Mouse (Mus musculus) ovary, adult 18-20 months (tissue): Measurements from ENCODE around the gene Tomm34.

Experiments
- DNase-seq: peaks from one replicate; pipeline ENCODE4 v3.0.0; 2022; ENCODE audit warnings: low spot score, mixed read lengths

Gene Tomm34

DNA sequence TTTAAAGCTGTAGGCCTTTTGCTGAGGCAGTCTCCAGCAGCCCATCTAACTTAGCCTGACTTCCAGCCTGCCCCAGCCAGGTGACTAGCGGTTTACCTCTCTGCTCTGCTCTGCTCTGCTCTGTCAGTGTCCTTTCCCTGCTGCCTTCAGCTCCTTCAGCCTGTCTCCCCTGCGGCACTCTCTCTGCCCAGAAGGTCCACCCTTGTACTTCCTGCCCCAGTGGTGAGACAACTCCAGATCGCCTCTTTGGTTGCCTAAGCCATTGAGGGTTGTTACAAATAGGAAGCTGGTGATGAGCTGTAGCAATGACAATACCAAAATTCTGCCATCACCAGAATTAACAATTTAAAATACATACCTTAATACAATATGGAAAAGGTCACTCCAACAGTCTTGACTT, 60.0 kb downstream of the Tomm34 start:
- no peak for DNase-seq

DNA sequence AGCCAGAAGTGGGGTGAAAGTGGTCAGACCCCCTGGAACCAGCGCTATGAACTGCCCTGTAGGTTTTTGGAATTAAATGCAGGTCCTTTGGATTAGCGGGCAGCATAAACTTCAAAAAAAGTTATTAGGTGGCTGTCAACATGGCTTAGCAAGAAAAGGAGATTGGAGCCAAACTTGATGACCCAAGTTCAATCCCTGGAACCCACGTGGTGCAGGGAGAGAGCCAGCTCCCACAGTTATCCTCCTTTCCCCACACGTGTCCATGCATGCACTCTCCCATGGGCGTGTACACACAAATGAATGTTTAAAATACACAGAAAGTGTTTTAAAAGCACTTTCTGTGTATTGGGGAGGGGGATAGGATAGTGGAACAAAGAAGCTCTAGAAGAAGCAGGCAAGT, 60.5 kb downstream of the Tomm34 start:
- DNase-seq: no peak

GRCm38 (mm10) chr2:164009227-164009626, 61.7 kb downstream of the Tomm34 start:
- no peak for DNase-seq

DNA sequence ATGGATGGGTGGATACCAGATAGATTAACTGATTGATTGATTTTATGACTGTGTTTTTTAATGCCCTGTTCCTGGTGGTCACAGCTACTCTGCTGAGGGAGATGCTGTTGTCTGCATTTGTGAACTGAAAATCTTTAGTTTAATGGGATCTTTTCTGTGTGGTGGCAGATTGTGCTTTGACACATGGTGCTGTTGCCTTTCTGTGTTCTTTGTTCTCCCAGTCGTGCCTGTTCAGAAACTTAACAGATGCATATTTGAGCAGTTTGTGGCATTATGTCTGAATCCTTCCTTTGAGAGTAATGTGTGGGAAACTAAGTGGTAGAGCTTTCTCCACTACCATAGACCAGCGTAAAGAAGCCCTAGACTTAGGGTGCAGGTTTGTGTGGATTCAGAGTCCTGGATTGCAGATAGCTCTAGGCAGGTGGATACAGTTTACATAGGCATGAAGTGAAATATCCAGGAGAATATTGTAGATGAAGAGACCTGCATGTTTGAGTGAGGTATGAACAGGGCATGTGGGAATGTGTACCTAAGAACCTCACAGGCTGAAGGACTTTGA, 62.9 kb downstream of the Tomm34 start:
- DNase-seq: no peak

- DNase-seq: no peak
These were observed 63.4 kb downstream of the Tomm34 start for GRCm38 (mm10) chr2:164007547-164007946.

GRCm38 (mm10) chr2:164006932-164007331, 64.0 kb downstream of the Tomm34 start:
- no peak for DNase-seq

GRCm38 (mm10) chr2:164004503-164004902, 66.5 kb downstream of the Tomm34 start:
- no peak for DNase-seq
